Mouse (Mus musculus) lung, embryonic 15.5 days (tissue): ENCODE measurements around the gene Nfia. TPM values are rescaled to one million over a fixed set of nuclear protein-coding genes. Genes with fewer than 3 reads are reported as not detected.

Experiments
- ATAC-seq: fragments of 200-750 bp; cut with Nextera tagmentation; 2 replicates; pipeline ENCODE4 v1.8.0; 2017; ENCODE audit warnings: moderate number of reproducible peaks, borderline replicate concordance; ENCODE audit not compliant: low FRiP score, low TSS enrichment; ENCODE audit errors: extremely low read depth
- H3K27ac ChIP-seq: fragments of 300-500 bp; sonication (generic); 2 replicates; pipeline ENCODE4 v1.5.1; 2015; ENCODE audit warnings: moderate library complexity, mild to moderate bottlenecking, inconsistent platforms
- H3K27me3 ChIP-seq: fragments of 300-500 bp; sonication (generic); 2 replicates; pipeline ENCODE4 v1.6.1; 2015; ENCODE audit warnings: inconsistent platforms
- H3K36me3 ChIP-seq: fragments of 300-500 bp; sonication (generic); 2 replicates; pipeline ENCODE4 v1.6.1; 2015; ENCODE audit warnings: inconsistent platforms
- H3K4me1 ChIP-seq: fragments of 300-500 bp; sonication (generic); 2 replicates; pipeline ENCODE4 v1.6.1; 2015; ENCODE audit warnings: inconsistent platforms
- H3K4me2 ChIP-seq: fragments of 300-500 bp; sonication (generic); 2 replicates; pipeline ENCODE4 v1.6.1; 2015; ENCODE audit warnings: inconsistent platforms, mild to moderate bottlenecking, moderate library complexity
- H3K4me3 ChIP-seq: fragments of 300-500 bp; sonication (generic); 2 replicates; pipeline ENCODE4 v1.5.1; 2015; ENCODE audit warnings: mild to moderate bottlenecking, inconsistent platforms
- H3K9ac ChIP-seq: fragments of 300-500 bp; sonication (generic); 2 replicates; pipeline ENCODE4 v1.6.1; 2015; ENCODE audit warnings: inconsistent platforms
- H3K9me3 ChIP-seq: fragments of 300-500 bp; sonication (generic); 2 replicates; pipeline ENCODE4 v1.6.1; 2016; ENCODE audit warnings: inconsistent platforms
- WGBS: fragments of 180-500 bp; shearing (Covaris S2); methylation state at CpG from one replicate; pipeline ENCODE4 v1.1.7; 2015; 5-methylcytosine and 5-hydroxymethylcytosine counted together
- polyA plus RNA-seq: library from polyadenylated mRNA; unstranded; fragments of >200 nt; fragmentation: Nextera tagmentation; extraction: Ambion mirVana; gene quantifications from 2 replicates; pipeline ENCODE4 v1.2.1, GENCODE M21; 2015

The Nfia gene
- polyA plus RNA-seq, 1 experiment from 2014 or later, result 50.2 TPM

DNA sequence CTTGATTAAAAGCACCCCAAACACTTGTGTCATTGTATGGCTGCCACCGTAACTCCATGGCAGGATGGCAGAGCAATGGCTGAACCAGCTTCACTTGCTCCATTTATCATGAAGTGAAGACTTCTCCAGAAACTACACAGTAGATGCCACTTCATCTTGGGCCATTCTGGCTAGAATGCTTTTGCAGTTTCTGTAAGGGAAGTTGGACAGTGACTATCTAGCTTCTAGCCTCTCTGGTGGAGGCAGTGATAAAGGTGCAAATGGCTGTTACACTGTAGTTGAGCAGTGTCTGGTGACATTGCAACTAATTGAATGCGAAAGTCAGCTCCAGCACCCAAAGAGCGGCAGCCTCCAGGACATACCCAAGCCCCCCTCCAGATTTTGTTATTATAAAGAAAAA is 78.5 kb downstream of the Nfia start:
- no peak for ATAC-seq
- Histone ChIP-seq H3K4me2 (no peak overlapping the region), H3K4me1 (peaks cover 51% of the 10 kb centered on the region), H3K4me3 (no peak overlapping the region), H3K9ac (no peak overlapping the region), H3K27ac (peak overlapping the region; percentile 42; the same call in 1 of the 2 replicates), H3K9me3 (no peaks in the 10 kb centered on the region), H3K27me3 (no peaks in the 10 kb centered on the region), H3K36me3 (no peaks in the 10 kb centered on the region; the same call in 1 of the 2 replicates)
- WGBS, result 69% methylated on average over 3 of the region's 3 CpGs

DNA sequence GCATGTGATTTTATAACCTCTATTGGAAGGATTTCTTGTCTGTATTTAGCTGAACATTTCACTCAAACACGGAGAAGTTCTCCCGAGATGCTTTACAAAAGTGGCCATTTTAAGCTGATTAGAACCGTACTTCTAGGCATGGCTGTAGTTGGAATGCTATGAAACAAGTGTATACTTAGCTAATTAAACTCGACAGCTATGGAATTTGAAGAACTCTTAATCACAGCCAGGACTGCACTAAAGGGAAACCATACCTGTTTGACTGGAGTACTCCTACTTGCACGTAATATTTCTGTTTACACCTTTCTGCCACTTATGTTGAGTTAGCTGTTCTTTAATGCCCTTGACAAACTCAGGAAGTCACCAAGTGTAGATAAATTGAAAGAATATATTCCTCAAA is 79.2 kb downstream of the Nfia start:
- Histone ChIP-seq H3K4me3 (no peak overlapping the region), H3K27me3 (no peaks in the 10 kb centered on the region), H3K9ac (no peak overlapping the region), H3K36me3 (no peaks in the 10 kb centered on the region; the same call in 1 of the 2 replicates), H3K27ac (no peak overlapping the region), H3K9me3 (no peaks in the 10 kb centered on the region), H3K4me2 (no peak overlapping the region), H3K4me1 (peaks cover 50% of the 10 kb centered on the region)
- 53% methylated on average over 5 of the region's 5 CpGs for WGBS
- ATAC-seq, result no peak

GRCm38 (mm10) chr4:97852626-97853025 is 80.1 kb downstream of the Nfia start:
- no peak overlapping the region for H3K4me3 ChIP-seq
- no peak for ATAC-seq
- H3K27ac ChIP-seq, result no peak overlapping the region
- WGBS, result 89% methylated on average over 2 of the region's 2 CpGs
- H3K27me3 ChIP-seq, result no peaks in the 10 kb centered on the region
- no peak overlapping the region for H3K9ac ChIP-seq
- H3K4me2 ChIP-seq, result no peak overlapping the region
- no peaks in the 10 kb centered on the region; the same call in 1 of the 2 replicates for H3K36me3 ChIP-seq
- H3K9me3 ChIP-seq, result no peaks in the 10 kb centered on the region
- peaks cover 47% of the 10 kb centered on the region for H3K4me1 ChIP-seq

DNA sequence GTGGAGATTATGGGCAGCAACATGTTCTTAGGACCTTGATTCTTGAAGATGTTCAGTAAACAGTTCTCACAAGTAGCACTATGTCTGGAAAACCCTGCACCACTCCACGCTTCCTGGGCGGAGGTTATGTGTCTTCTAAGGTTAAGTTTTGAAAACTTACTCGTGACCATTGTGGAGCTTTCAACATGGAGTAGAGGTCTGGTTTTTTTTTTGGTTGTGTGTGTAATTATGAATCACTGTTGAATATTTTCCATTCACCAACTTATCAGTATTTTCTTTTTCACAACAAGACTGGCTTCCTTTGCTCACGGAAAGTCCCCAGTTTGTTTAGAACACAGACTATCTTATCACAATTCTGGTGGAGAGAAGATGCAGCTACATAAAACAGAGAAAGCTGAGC is 82.2 kb downstream of the Nfia start:
- WGBS, result 44% methylated on average over 4 of the region's 4 CpGs
- Histone ChIP-seq H3K9me3 (no peaks in the 10 kb centered on the region), H3K27me3 (no peaks in the 10 kb centered on the region), H3K9ac (no peak overlapping the region), H3K4me1 (peaks cover 47% of the 10 kb centered on the region), H3K4me3 (no peak overlapping the region), H3K36me3 (no peaks in the 10 kb centered on the region), H3K27ac (peak overlapping the region; percentile 29), H3K4me2 (no peak overlapping the region)
- ATAC-seq, result no peak

DNA sequence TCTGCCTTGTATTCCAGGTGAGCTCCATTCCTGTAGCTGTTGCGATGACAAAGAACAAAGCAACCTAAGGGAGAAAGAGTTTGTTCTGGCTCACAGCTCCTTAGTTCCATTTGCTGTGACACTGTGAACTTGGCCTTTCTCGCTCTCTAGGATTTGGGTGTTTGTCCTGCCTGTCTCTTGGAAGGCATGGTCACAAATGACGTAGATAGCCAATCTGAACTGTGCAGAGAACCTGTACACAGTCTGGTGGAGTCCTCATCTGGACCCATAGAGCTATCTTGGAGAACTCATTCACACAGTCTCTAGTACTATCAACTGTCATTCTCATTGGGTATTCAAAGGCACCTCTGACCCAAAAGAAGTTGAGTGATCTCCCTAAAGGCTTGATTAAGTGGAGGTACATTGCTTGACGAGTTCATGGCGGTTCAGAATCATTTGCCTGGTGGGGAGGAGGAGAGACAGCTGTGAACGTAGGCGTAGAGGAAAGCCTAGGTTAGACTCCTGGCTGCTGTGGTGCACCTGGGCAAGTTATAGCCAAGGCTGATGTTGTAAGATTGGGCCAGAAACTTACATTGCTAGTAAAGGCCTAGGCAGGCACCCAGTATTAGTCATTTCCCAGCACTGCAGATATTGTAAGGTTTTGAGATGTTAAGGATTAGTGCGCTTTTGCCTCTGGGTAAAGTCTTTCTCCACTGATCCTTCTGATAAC is 83.3 kb downstream of the Nfia start:
- Histone ChIP-seq H3K4me2 (no peak overlapping the region), H3K27ac (no peak overlapping the region), H3K27me3 (no peaks in the 10 kb centered on the region), H3K9ac (no peak overlapping the region), H3K9me3 (no peaks in the 10 kb centered on the region), H3K4me3 (no peak overlapping the region), H3K36me3 (no peaks in the 10 kb centered on the region), H3K4me1 (peaks cover 45% of the 10 kb centered on the region)
- WGBS, result 92% methylated on average over 8 of the region's 8 CpGs
- no peak for ATAC-seq

GRCm38 (mm10) chr4:97857549-97857948 is 85.0 kb downstream of the Nfia start:
- Histone ChIP-seq H3K9ac (no peak overlapping the region), H3K4me1 (peaks cover 40% of the 10 kb centered on the region), H3K9me3 (no peaks in the 10 kb centered on the region), H3K4me3 (no peak overlapping the region), H3K36me3 (no peaks in the 10 kb centered on the region), H3K27me3 (no peaks in the 10 kb centered on the region), H3K27ac (no peak overlapping the region), H3K4me2 (no peak overlapping the region)
- ATAC-seq, result no peak
- 75% methylated on average over 2 of the region's 2 CpGs for WGBS

GRCm38 (mm10) chr4:97859431-97859830 is 86.9 kb downstream of the Nfia start:
- no peaks in the 10 kb centered on the region for H3K9me3 ChIP-seq
- WGBS, result 53% methylated on average over 4 of the region's 4 CpGs
- H3K4me3 ChIP-seq, result no peak overlapping the region
- no peaks in the 10 kb centered on the region for H3K27me3 ChIP-seq
- ATAC-seq, result no peak
- no peak overlapping the region for H3K27ac ChIP-seq
- H3K9ac ChIP-seq, result no peak overlapping the region
- no peak overlapping the region for H3K4me2 ChIP-seq
- H3K4me1 ChIP-seq, result peaks cover 41% of the 10 kb centered on the region
- no peaks in the 10 kb centered on the region for H3K36me3 ChIP-seq

GRCm38 (mm10) chr4:97860376-97860775 is 87.8 kb downstream of the Nfia start:
- Histone ChIP-seq H3K9me3 (no peaks in the 10 kb centered on the region), H3K4me2 (no peak overlapping the region), H3K36me3 (no peaks in the 10 kb centered on the region), H3K4me1 (peaks cover 39% of the 10 kb centered on the region), H3K4me3 (no peak overlapping the region), H3K27ac (no peak overlapping the region), H3K27me3 (no peaks in the 10 kb centered on the region), H3K9ac (no peak overlapping the region)
- WGBS, result 40% methylated on average over 3 of the region's 3 CpGs
- no peak for ATAC-seq

DNA sequence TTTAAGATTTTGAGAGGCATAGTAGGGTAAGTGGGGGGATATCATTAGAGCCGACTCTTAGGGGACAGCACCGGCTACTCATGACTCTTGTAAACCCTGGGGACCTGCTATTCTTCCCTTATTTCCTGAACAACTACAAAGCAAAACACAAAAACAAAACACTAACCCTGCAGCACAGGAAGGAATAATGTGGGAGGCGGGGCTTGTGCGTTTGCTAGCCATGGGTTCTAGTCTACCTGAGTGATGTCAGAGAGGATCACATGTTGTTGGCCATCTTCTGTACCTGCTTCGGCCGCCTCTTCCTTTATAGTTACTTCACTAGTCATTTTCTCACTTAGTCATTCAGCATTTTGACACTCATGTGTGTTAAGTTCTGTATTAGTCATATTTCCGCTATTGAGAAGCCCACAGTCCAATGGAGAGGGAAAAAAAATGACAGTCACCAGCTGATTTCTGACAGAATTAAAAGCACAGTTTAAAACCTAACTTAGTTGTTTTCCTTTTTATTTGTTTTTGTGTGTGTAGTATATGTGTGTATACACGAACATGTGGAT is 88.3 kb downstream of the Nfia start:
- no peaks in the 10 kb centered on the region for H3K36me3 ChIP-seq
- 87% methylated on average over 8 of the region's 8 CpGs for WGBS
- H3K9ac ChIP-seq, result no peak overlapping the region
- H3K4me1 ChIP-seq, result peaks cover 37% of the 10 kb centered on the region
- ATAC-seq, result no peak
- no peak overlapping the region for H3K4me2 ChIP-seq
- no peak overlapping the region for H3K4me3 ChIP-seq
- H3K27ac ChIP-seq, result no peak overlapping the region
- H3K9me3 ChIP-seq, result no peaks in the 10 kb centered on the region
- no peaks in the 10 kb centered on the region for H3K27me3 ChIP-seq

DNA sequence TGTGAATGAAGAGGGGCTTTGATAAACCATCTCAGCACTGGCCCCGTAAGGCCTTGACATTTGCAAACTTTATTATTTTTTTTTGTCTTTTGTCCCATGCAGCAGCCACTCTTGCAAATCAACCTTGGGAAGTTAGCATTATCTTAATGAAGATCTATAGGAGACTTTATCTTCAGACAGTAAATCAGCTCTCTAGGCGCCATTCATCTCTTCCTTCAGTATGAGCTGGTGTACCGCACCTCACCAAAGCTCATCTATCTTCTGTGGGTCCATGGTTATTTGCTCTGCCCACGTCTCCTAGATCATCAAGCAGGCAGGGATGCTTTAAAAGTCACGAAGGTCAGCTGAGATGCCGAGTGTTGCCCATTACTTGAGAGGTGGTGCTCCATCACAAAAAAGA is 89.8 kb downstream of the Nfia start:
- Histone ChIP-seq H3K9me3 (no peaks in the 10 kb centered on the region), H3K27ac (no peak overlapping the region), H3K36me3 (no peaks in the 10 kb centered on the region), H3K4me3 (no peak overlapping the region), H3K27me3 (no peaks in the 10 kb centered on the region), H3K4me1 (peaks cover 29% of the 10 kb centered on the region), H3K4me2 (no peak overlapping the region), H3K9ac (no peak overlapping the region)
- ATAC-seq, result no peak
- WGBS, result 78% methylated on average over 6 of the region's 6 CpGs

- H3K4me3 ChIP-seq, result no peak overlapping the region
- H3K9ac ChIP-seq, result no peak overlapping the region
- H3K4me2 ChIP-seq, result no peak overlapping the region
- no peak overlapping the region for H3K27ac ChIP-seq
- WGBS, result 99% methylated on average over 2 of the region's 2 CpGs
- ATAC-seq, result no peak
- no peaks in the 10 kb centered on the region for H3K36me3 ChIP-seq
- peaks cover 36% of the 10 kb centered on the region for H3K4me1 ChIP-seq
- no peaks in the 10 kb centered on the region for H3K27me3 ChIP-seq
- H3K9me3 ChIP-seq, result no peaks in the 10 kb centered on the region
Measured at GRCm38 (mm10) chr4:97864276-97864675, 91.7 kb downstream of the Nfia start.

DNA sequence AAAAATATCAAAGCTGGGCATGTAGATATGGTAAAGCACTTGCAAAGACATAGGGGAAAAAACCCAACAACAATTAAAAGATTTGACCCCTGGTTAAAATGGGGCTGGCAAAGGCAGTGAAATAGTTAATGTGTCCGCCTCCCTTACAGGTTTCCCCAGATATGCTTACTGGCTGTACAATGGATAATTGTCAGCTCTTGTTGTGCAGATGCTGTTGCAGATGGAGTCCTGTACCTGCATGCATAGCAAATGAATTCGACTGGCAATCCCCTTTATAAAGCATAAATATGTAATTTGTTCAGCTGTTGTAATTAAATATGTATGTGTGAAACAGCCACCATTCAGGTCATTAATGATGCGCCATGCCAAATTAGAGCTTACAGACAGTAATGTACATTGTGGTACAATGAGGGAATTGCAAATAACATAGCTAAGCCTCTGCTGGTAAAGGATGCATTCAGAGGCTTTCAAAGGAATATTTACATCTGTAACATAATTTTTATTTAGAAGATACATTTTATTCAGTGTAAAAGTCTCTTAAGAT is 92.9 kb downstream of the Nfia start:
- H3K9ac ChIP-seq, result no peak overlapping the region
- ATAC-seq, result no peak
- no peak overlapping the region for H3K27ac ChIP-seq
- H3K27me3 ChIP-seq, result no peaks in the 10 kb centered on the region
- peaks cover 45% of the 10 kb centered on the region for H3K4me1 ChIP-seq
- H3K4me2 ChIP-seq, result no peak overlapping the region
- no peaks in the 10 kb centered on the region for H3K9me3 ChIP-seq
- no peak overlapping the region for H3K4me3 ChIP-seq
- no peaks in the 10 kb centered on the region for H3K36me3 ChIP-seq
- 86% methylated on average over 3 of the region's 3 CpGs for WGBS
